Mouse (Mus musculus) spleen, adult 12 weeks (tissue): ENCODE results near the gene Ankrd53.

Experiments used
- DNase-seq: peaks from one replicate; pipeline ENCODE4 v3.0.0; 2022; ENCODE audit warnings: low spot score

The Ankrd53 gene

DNA sequence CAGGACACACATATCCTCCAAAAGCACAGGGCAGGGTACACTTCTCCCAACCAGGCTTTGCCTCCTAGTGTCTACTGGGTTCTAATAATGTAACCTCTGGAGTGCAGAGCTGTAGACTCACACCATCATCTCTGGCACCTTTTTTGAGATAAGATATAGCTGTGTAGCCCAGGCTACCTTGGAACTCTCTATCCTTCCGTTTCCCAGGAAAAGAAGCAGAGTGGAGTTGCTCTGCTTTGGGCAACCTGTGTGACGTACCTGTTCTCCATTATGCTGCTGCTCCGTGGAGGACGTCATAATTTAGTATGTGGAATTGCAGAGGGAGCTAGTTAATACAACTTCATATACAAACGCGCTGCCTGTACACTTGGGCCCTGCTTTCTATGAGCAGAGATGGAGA lies at the start of gene Ankrd53:
Gene Ankrd53 (plus strand): TSS at position 301 of the 400 bp plus-strand sequence.
- DNase-seq, result no peak

DNA sequence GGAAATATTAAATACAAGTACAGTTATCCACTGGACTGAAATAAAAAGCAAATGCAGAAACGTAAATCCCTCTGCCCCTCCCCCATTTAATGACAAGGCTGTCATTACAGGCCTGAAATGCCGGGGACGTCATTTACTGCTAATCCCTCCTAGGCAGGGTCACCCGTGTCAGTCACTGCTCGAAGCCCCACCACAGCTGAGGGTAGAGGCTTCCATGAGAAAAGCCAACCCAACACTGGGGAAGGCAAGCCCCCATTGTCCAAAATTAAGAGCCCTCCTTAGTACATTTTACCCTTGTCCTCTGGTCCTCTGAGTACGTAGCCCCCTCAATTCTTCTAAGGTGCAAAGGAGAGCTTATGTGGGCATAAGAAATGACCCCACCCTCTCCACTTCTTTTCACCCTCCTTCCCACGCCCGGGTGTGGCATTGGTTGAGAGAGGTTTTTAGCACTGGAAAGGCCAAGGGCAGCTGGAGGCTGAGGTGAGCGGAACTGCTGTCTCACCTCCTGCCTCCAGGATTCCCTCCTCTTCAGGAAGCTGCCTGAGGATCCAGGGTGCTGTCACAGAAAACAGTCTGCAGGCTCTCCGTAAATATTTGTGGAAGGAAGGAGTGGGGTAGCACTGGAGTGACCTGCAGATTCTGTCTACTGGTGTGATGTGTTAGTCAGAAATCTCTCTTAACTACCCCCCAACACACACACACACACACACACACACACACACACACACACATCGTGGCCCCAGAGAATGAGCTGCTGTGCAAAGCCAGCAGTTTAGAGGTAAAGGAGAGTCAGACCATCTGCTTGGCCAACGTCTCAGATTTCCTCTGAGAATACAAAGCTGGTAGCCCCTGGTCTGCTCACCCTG lies 48.9 kb upstream of the Ankrd53 start:
- no peak for DNase-seq

- DNase-seq, result no peak
Measured at GRCm38 (mm10) chr6:83714221-83715123, 48.0 kb upstream of the Ankrd53 start.

- DNase-seq, result no peak
Measured at GRCm38 (mm10) chr6:83715461-83716196, 46.8 kb upstream of the Ankrd53 start.

DNA sequence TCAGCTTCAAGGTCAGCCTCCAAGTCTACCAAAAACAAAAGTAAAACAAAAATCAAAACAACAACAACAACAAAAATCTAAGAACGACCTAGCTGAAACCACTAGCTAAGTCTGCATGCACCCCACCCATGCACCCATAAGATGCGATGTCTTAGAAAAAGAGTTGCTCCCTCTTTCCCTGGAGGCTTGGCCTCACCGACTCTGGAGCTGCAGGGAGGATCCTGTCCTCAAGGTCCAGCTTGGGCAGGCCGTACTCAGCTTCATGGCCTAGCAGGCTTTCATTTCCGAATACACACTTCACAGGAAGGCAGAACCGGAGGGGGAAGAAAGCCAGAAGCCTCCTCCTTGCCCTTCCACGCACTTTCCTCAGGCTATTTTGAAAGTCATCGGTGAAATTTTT lies 45.4 kb upstream of the Ankrd53 start:
- no peak for DNase-seq

DNA sequence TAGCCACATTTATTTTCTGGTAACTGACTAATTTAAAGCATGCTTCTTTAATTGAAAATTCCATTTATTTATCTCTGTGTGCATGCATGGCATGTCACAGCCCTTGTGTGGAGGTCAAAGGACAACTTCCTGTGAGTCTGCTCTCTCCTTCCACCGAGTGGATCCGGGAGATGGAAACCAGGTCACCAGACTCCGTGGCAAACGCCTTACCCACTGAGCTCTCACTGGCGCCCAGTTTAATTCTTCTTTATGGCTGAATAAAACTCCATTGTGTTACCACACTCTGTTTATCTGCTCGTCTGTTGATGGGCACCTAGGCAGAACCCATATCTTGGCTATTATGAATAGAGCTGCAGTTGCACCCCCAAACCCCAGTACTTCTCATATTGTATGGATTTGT lies 39.9 kb upstream of the Ankrd53 start:
- DNase-seq, result no peak

DNA sequence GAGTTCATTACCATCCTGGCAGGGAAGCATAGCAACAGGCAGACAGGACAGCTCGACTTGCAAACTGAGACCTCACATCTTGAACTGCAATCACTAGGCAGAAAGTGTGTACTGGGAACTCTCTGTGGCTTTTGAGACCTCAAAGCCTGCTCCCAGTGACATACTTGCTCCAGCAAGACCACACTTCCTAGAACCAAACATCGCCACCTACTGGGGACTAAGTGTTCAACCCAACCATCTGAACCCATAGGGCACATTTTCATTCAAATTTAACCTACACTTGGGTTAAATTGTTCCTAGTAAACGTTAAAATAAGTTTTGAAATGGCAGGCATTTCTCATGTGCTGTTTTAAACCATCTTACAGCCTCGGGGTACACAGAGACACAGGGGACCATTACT lies 35.3 kb upstream of the Ankrd53 start:
- no peak for DNase-seq

- peak; percentile 16 for DNase-seq
Measured at GRCm38 (mm10) chr6:83728488-83728887, 34.0 kb upstream of the Ankrd53 start.

- no peak for DNase-seq
Measured at GRCm38 (mm10) chr6:83729350-83729970, 33.0 kb upstream of the Ankrd53 start.

DNA sequence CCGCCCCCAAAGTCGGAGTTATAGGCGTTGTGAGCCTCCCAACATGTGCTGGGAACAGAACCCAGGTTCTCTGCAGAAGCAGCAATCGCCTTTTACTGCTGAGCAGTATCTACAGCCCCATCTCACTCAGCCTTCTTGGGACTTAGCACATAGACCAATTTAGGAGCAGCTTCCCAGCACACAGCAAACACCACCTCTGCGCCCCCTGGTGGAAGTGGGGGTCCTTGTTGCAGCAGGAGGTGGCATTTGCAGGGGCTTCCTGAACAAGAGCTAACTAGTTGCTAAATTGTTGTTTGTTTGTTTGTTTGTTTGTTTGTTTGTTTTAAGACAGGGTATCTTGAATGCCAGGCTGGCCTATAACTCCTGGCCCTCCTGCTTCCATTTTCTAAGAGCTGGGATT lies 31.3 kb upstream of the Ankrd53 start:
- DNase-seq, result peak; percentile 33

DNA sequence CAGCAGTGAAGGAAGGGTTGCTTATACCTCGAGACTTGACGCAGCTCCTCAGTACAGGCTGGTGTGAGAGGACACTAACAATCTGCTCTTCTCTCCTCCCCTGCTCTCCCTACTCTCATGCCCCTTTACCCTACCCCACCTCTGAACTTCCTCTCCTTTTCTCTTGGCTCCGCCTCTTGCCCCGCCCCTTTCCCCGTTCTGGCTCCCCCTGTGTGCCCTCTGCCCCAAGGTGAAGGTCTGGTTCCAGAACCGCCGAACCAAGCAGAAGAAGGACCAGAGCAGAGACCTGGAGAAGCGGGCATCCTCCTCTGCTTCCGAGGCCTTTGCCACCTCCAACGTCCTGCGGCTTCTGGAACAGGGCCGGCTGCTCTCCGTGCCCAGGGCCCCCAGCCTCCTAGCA lies 25.1 kb upstream of the Ankrd53 start:
- no peak for DNase-seq

GRCm38 (mm10) chr6:83738596-83738995 lies 23.8 kb upstream of the Ankrd53 start:
- no peak for DNase-seq

GRCm38 (mm10) chr6:83742761-83743160 lies 19.7 kb upstream of the Ankrd53 start, which contains the start of gene Atp6v1b1:
Gene Atp6v1b1, plus strand, starts transcription at chr6:83742990.
- no peak for DNase-seq

DNA sequence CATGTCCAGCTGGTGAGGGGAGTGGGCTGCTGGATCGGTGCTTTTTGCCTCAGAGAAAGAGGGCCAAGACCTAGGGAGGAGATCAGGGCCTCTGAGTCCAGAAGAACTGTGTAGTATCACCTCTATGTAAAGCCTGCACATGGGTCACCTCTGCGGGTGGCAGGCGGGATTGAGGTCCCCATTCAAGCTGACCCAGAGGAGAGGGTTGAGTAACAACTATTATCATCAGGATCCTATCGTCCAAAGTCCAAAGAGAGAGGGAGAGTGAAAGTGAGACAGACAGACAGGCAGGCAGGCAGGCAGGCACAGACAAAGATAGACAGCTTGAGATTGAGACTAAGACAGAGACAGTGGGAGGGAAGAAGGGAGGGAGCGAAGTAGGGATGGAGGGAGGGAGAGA lies 19.2 kb upstream of the Ankrd53 start:
- DNase-seq, result no peak

DNA sequence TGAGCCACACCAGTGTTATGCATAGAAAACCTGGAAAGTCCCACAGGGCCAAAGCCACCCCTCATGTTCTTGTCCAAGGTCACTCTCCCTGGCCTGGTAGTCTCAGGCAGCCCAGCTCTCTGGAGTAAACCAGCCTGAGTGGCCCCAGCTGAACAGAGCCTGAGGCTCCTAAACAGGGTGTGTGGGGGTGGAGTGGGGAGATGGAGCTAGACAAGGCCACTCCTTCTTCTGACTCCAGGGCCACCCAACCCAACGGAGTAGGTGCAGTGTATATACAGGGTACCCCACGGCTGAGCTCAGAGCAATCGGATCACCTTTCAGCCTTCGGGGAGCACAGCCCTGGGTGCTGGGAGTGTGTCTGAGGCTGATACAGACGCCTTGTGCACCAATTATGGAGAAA lies 18.3 kb upstream of the Ankrd53 start:
- DNase-seq, result no peak

DNA sequence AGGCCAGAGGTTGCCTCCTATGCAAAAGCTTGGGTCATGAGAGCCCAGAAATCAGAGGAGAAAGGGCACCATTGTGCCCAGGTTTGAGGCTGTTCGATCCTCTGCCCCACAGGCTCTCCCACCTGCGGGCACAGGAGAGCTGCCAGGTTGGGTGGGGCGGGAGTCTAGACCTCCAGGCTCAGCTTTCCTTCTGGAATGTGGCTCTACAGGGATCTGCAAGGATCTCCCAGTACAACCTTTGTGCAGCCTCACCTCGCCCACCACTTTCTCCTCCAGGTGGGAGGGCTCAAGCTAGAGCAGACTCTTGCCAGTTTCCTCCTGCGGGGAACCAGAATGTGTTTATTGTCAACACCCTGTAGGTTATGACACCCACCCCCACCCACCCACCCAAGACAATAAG lies 17.9 kb upstream of the Ankrd53 start:
- DNase-seq, result no peak

DNA sequence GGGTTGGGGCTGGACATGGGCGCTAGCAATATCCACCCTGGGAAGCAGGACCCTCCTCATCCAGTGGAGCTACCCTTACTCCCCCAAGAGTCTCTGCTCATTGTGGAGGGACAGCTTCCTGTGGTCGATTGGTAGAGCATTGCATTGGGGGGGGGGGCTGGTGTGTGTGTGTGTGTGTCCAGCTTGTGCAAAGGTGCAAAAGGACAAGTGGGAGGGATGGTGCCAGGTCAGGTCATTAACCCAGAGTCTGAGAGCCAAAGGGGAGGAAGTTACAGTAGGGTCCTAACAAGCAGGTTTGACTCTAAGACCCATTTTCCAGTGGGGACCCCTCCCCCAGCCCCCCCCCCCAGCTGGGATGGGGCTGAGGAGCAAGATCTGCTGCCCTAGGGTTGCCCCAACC lies 17.0 kb upstream of the Ankrd53 start:
- no peak for DNase-seq

GRCm38 (mm10) chr6:83749286-83749685 lies 13.2 kb upstream of the Ankrd53 start:
- no peak for DNase-seq

DNA sequence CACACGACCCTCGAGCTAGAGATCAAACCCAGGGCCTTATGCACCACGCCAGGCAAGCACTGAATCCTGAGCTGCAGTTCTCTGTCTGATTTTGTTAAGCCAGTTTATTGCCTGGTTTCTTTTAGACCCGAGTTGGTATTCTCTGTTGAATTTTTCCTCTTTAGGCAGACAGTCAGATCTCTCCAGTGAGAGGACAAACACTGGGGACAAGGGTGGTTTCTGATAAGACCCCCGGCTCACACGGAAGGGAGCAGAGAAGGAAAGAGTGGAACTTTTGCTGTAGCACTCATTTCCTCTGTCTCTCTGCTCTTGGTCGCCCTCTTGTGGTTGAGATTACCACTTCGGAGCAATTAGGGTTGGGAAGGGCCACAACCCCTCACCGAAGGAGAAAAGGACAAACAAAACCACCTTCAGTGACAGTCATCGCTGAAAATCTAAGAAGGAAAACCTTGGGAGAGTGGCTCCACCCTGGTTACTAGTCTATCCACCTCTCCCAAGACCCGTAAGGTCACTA lies 12.2 kb upstream of the Ankrd53 start:
- peak; percentile 27 for DNase-seq

DNA sequence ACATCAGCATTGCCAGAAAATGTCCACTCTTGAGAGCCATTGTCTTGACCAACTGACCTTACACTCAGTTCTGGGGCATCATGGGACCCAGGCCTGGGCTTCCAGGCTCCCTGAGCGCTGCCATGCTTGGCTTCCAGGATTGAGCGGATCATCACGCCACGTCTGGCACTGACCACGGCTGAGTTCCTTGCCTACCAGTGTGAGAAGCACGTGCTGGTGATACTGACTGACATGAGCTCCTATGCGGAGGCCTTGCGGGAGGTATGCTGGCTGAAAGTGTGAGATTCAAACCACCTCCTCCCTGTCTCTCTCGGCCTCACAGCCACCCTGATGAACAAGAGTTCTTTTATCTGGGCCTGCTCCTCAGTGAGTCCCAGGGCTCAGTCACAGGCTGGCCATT lies 6.4 kb upstream of the Ankrd53 start:
- DNase-seq, result no peak

DNA sequence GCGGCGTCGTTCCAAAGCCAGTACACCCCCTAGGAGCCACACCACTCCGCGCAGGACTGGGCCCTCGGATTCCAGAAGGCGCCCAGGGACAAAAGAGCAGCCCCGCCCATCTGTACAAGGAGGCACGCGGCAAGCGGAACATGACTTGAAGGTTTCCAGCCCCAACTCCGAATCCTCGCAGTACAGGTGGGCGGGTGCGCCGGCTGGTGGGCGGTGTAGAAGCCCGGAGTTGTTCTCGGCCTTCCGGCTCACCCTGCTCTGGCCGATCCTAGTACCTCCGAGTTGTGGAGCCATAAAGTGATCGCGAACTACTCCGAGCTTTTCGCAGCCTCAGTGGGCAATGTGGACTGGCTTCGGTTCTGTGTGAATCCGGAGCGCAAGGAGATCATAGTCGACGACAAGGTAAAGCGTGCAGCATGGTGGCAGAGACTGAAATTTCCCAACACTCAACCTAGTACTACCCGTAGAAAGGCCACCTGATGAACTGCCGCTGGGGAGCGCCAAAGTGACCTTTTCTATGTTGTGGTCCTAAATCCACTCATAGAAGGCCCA lies 512 bp downstream of the Ankrd53 start:
- no peak for DNase-seq
